Mouse (Mus musculus) MEL (cell line): Measurements from ENCODE around the gene Ggta1. TPM values are rescaled to one million over a fixed set of nuclear protein-coding genes. Genes with fewer than 3 reads are reported as not detected.
A peak's percentile ranks its signal among the peaks of the same experiment; 100 is the strongest.

Source experiments
- DNase-seq: peaks from one replicate; pipeline ENCODE4 v3.0.0; 2011; ENCODE audit warnings: low read depth, low spot score
- H3K27ac ChIP-seq: 2 replicates; pipeline ENCODE4 v1.5.1; 2012; ENCODE audit warnings: low read depth, mild to moderate bottlenecking, control low read depth, low read length, moderate library complexity; ENCODE audit not compliant: control insufficient read depth
- H3K27me3 ChIP-seq, 2 experiments: fragments of 150-350 bp in 1 of 2; sonication (generic) in 1 of 2; 2 replicates each; pipeline ENCODE4 v1.6.1; 2012; ENCODE audit warnings: low read length in 2 of 2, mild to moderate bottlenecking in 2 of 2, improper control_type of control experiment in 1 of 2, moderate library complexity in 1 of 2; ENCODE audit not compliant: insufficient read depth in 2 of 2, control insufficient read depth in 1 of 2
- H3K36me3 ChIP-seq, 2 experiments: 2 replicates each; pipeline ENCODE4 v1.6.1; 2012 to 2014; ENCODE audit warnings: low read length in 2 of 2, improper control_type of control experiment in 1 of 2, inconsistent platforms in 1 of 2, mild to moderate bottlenecking in 1 of 2; ENCODE audit not compliant: insufficient read depth in 2 of 2, control insufficient read depth in 1 of 2
- H3K4me1 ChIP-seq, 2 experiments: fragments of 150-350 bp in 1 of 2; sonication (generic) in 1 of 2; 2 replicates each; pipeline ENCODE4 v1.6.1; 2012; ENCODE audit warnings: low read length in 2 of 2, improper control_type of control experiment in 1 of 2, mild to moderate bottlenecking in 1 of 2; ENCODE audit not compliant: insufficient read depth in 2 of 2, control insufficient read depth in 1 of 2
- H3K4me3 ChIP-seq, 2 experiments: fragments of 150-350 bp in 1 of 2; sonication (generic) in 1 of 2; 2 replicates each; pipeline ENCODE4 v1.5.1; 2012; ENCODE audit warnings: low read depth in 2 of 2, low read length in 2 of 2, mild to moderate bottlenecking in 2 of 2, moderate library complexity in 2 of 2, control low read depth in 1 of 2, improper control_type of control experiment in 1 of 2; ENCODE audit not compliant: control insufficient read depth in 1 of 2, insufficient read depth in 1 of 2
- H3K79me2 ChIP-seq: 2 replicates; pipeline ENCODE4 v1.6.1; 2012; ENCODE audit warnings: mild to moderate bottlenecking, low read length, moderate library complexity; ENCODE audit not compliant: control insufficient read depth, poor library complexity, insufficient read depth
- H3K9ac ChIP-seq: 2 replicates; pipeline ENCODE4 v1.6.1; 2012; ENCODE audit warnings: low read depth, mild to moderate bottlenecking, control low read depth, low read length, moderate library complexity; ENCODE audit not compliant: control insufficient read depth, poor library complexity, severe bottlenecking
- H3K9me3 ChIP-seq: fragments of 150-350 bp; sonication (generic); replicated peaks from 2 replicates; pipeline ENCODE4 v1.6.1; 2012; ENCODE audit warnings: mild to moderate bottlenecking, low read length, improper control_type of control experiment, moderate library complexity; ENCODE audit not compliant: insufficient read depth
- CHD1 ChIP-seq: IDR thresholded peaks from 2 replicates; pipeline ENCODE4 v1.6.1; 2012; ENCODE audit warnings: low read depth, mild to moderate bottlenecking, inconsistent platforms, low read length, improper control_type of control experiment
- CTCF ChIP-seq, 3 experiments: IDR thresholded peaks in 2 of 3; conservative IDR thresholded peaks in 1 of 3; 2 replicates each; pipeline ENCODE4 v1.5.1; 2011 to 2012; ENCODE audit warnings: low read length in 3 of 3, low read depth in 2 of 3, mild to moderate bottlenecking in 2 of 3, improper control_type of control experiment in 1 of 3, inconsistent platforms in 1 of 3, mixed read lengths in 1 of 3, moderate library complexity in 1 of 3; ENCODE audit not compliant: control insufficient read depth in 1 of 3, insufficient read depth in 1 of 3, poor library complexity in 1 of 3, severe bottlenecking in 1 of 3
- ELF1 ChIP-seq: IDR thresholded peaks from 2 replicates; pipeline ENCODE4 v1.6.1; 2014; ENCODE audit warnings: low read depth, mild to moderate bottlenecking, inconsistent platforms, low read length, improper control_type of control experiment, moderate library complexity
- EP300 ChIP-seq, 2 experiments: IDR thresholded peaks; 2 replicates each; pipeline ENCODE4 v1.6.1; 2011; ENCODE audit warnings: improper control_type of control experiment in 2 of 2, low read length in 2 of 2, low read depth in 1 of 2, mild to moderate bottlenecking in 1 of 2
- ETS1 ChIP-seq: IDR thresholded peaks from 2 replicates; pipeline ENCODE4 v1.6.1; 2012; ENCODE audit warnings: low read depth, mild to moderate bottlenecking, inconsistent platforms, low read length, improper control_type of control experiment, moderate library complexity
- GABPA ChIP-seq: IDR thresholded peaks from 2 replicates; pipeline ENCODE4 v1.6.1; 2012; ENCODE audit warnings: low read depth, mild to moderate bottlenecking, inconsistent platforms, low read length, improper control_type of control experiment, moderate library complexity
- GATA1 ChIP-seq: IDR thresholded peaks from 2 replicates; pipeline ENCODE4 v1.6.1; 2011; ENCODE audit warnings: low read depth, low read length, improper control_type of control experiment
- JUND ChIP-seq: IDR thresholded peaks from 2 replicates; pipeline ENCODE4 v1.6.1; 2011; ENCODE audit warnings: low read depth, mild to moderate bottlenecking, improper control_type of control experiment, low read length
- KAT2A ChIP-seq: conservative IDR thresholded peaks from 2 replicates; pipeline ENCODE4 v1.6.1; 2012; ENCODE audit warnings: low read depth, low read length, improper control_type of control experiment, inconsistent platforms
- MAFK ChIP-seq: IDR thresholded peaks from 2 replicates; pipeline ENCODE4 v1.6.1; 2011; ENCODE audit warnings: low read depth, mild to moderate bottlenecking, low read length, improper control_type of control experiment, borderline replicate concordance
- MEF2A ChIP-seq: IDR thresholded peaks from 2 replicates; pipeline ENCODE4 v1.6.1; 2014; ENCODE audit warnings: low read depth, mild to moderate bottlenecking, inconsistent platforms, low read length, improper control_type of control experiment; ENCODE audit not compliant: poor library complexity, insufficient replicate concordance, severe bottlenecking; ENCODE audit errors: extremely low read depth
- MXI1 ChIP-seq: IDR thresholded peaks from 2 replicates; pipeline ENCODE4 v1.6.1; 2011; ENCODE audit warnings: mild to moderate bottlenecking, low read depth, low read length, improper control_type of control experiment
- MYB ChIP-seq: IDR thresholded peaks from 2 replicates; pipeline ENCODE4 v1.6.1; 2011; ENCODE audit warnings: mild to moderate bottlenecking, low read depth, low read length, improper control_type of control experiment
- NELFE ChIP-seq: IDR thresholded peaks from 2 replicates; pipeline ENCODE4 v1.6.1; 2011; ENCODE audit warnings: low read depth, low read length, improper control_type of control experiment
- NRF1 ChIP-seq: IDR thresholded peaks from 2 replicates; pipeline ENCODE4 v1.6.1; 2014; ENCODE audit warnings: low read depth, mild to moderate bottlenecking, inconsistent platforms, low read length, improper control_type of control experiment, moderate library complexity; ENCODE audit not compliant: poor library complexity, insufficient read depth, severe bottlenecking
- POLR2A ChIP-seq, 2 experiments: IDR thresholded peaks; 2 replicates each; pipeline ENCODE4 v1.6.1; 2011 to 2012; ENCODE audit warnings: low read length in 2 of 2, mild to moderate bottlenecking in 2 of 2, control low read depth in 1 of 2, improper control_type of control experiment in 1 of 2, low read depth in 1 of 2, moderate library complexity in 1 of 2; ENCODE audit not compliant: control insufficient read depth in 1 of 2, insufficient read depth in 1 of 2, poor library complexity in 1 of 2
- POLR2AphosphoS2 ChIP-seq: IDR thresholded peaks from 2 replicates; pipeline ENCODE4 v1.6.1; 2011; ENCODE audit warnings: low read length, improper control_type of control experiment
- POLR2AphosphoS5 ChIP-seq: IDR thresholded peaks from 2 replicates; pipeline ENCODE4 v1.6.1; 2012; ENCODE audit warnings: low read depth, borderline replicate concordance, mild to moderate bottlenecking, inconsistent platforms, low read length, moderate library complexity, mixed read lengths
- RAD21 ChIP-seq: IDR thresholded peaks from 2 replicates; pipeline ENCODE4 v1.6.1; 2011; ENCODE audit warnings: mild to moderate bottlenecking, low read depth, low read length, improper control_type of control experiment
- RCOR1 ChIP-seq: IDR thresholded peaks from 2 replicates; pipeline ENCODE4 v1.6.1; 2012; ENCODE audit warnings: low read depth, mild to moderate bottlenecking, inconsistent platforms, low read length, improper control_type of control experiment
- SIN3A ChIP-seq: IDR thresholded peaks from 2 replicates; pipeline ENCODE4 v1.6.1; 2012; ENCODE audit warnings: low read length, improper control_type of control experiment, inconsistent platforms
- SMC3 ChIP-seq: IDR thresholded peaks from 2 replicates; pipeline ENCODE4 v1.6.1; 2011; ENCODE audit warnings: low read depth, low read length, improper control_type of control experiment
- TAL1 ChIP-seq: IDR thresholded peaks from 2 replicates; pipeline ENCODE4 v1.6.1; 2012; ENCODE audit warnings: mild to moderate bottlenecking, inconsistent platforms, low read length, moderate library complexity, mixed read lengths
- TBP ChIP-seq: IDR thresholded peaks from 2 replicates; pipeline ENCODE4 v1.8.0; 2011; ENCODE audit warnings: low read depth, low read length, improper control_type of control experiment
- TCF12 ChIP-seq: IDR thresholded peaks from 2 replicates; pipeline ENCODE4 v1.6.1; 2014; ENCODE audit warnings: low read depth, mild to moderate bottlenecking, inconsistent platforms, low read length, improper control_type of control experiment, moderate library complexity
- USF2 ChIP-seq, 2 experiments: IDR thresholded peaks; 2 replicates each; pipeline ENCODE4 v1.6.1; 2011 to 2012; ENCODE audit warnings: improper control_type of control experiment in 2 of 2, low read length in 2 of 2, borderline replicate concordance in 1 of 2, inconsistent platforms in 1 of 2, low read depth in 1 of 2, mild to moderate bottlenecking in 1 of 2; ENCODE audit not compliant: insufficient read depth in 1 of 2
- ZNF384 ChIP-seq: IDR thresholded peaks from 2 replicates; pipeline ENCODE4 v1.6.1; 2012; ENCODE audit warnings: low read depth, mild to moderate bottlenecking, inconsistent platforms, low read length, improper control_type of control experiment
- polyA plus RNA-seq, 2 experiments: library from polyadenylated mRNA; stranded (reverse) in 1 of 2; unstranded in 1 of 2; fragments of >175 nt in 1 of 2; fragments of >200 nt in 1 of 2; gene quantifications; 2 replicates each; pipeline versions ENCODE4 v1.2.1 to v1.2.4; 2012; ENCODE audit warnings: low replicate concordance in 2 of 2, low read depth in 1 of 2; ENCODE audit not compliant: insufficient read length in 2 of 2, insufficient read depth in 1 of 2, missing spikeins in 1 of 2
- total RNA-seq: library from RNA; depleted of rRNA; stranded (reverse); fragments of 300-350 nt; gene quantifications from 2 replicates; pipeline ENCODE4 v1.2.3, GENCODE M21; 2012

The Ggta1 gene
- total and polyA plus RNA-seq, 3 experiments = 29.2 to 30.7 TPM; not detected in 1

- Histone ChIP-seq H3K27ac (peak overlapping the region; percentile 98), H3K9me3 (no peaks in the 10 kb centered on the region), H3K79me2 (no peaks in the 10 kb centered on the region; the same call in 1 of the 2 replicates), H3K4me3 (peak overlapping the region; percentile 4 to 29; a peak in 2 of 4 replicates), H3K9ac (peak overlapping the region; percentile 55), H3K4me1 (peaks cover 30 to 71% of the 10 kb centered on the region in 2 experiments), H3K27me3 (no peaks in the 10 kb centered on the region), H3K36me3 (peaks cover 0 to 56% of the 10 kb centered on the region in 2 experiments; a peak in 2 of 4 replicates)
- peak; percentile 69 for DNase-seq
- peak; percentile 59; the same call in 1 of the 2 replicates for TF ChIP-seq SIN3A
- peak; percentile 88 for TF ChIP-seq TAL1
- TF ChIP-seq ETS1 = peak; percentile 74; the same call in 1 of the 2 replicates
- TF ChIP-seq TCF12 = peak; percentile 57; the same call in 1 of the 2 replicates
- TF ChIP-seq ELF1 = 0 out of 2 replicates have a peak, but pooled peaks have one; percentile 10
- TF ChIP-seq MYB = no peak
- TF ChIP-seq TBP = peak; percentile 49; the same call in 1 of the 2 replicates
- no peak for TF ChIP-seq ZNF384
- TF ChIP-seq NELFE = 0 out of 2 replicates have a peak, but pooled peaks have one; percentile 24
- 0 out of 4 replicates have a peak, but pooled peaks of 1 of the 2 experiments have one; percentile 30 for TF ChIP-seq EP300 (IDR thresholded peaks at IDR 0.05; ENCODE audit: low read depth in 1 of 2, low read length in 2 of 2)
- no peak for TF ChIP-seq JUND
Observed at GRCm38 (mm10) chr2:35503723-35504416, 40.8 kb upstream of the Ggta1 start.

- H3K4me3 ChIP-seq = peak overlapping the region; percentile 16 to 57; a peak in 3 of 4 replicates
- peaks cover 27 to 68% of the 10 kb centered on the region in 2 experiments for H3K4me1 ChIP-seq
- TF ChIP-seq POLR2AphosphoS2 = no peak
- 0 out of 2 replicates have a peak, but pooled peaks have one; percentile 4 for TF ChIP-seq NELFE
- no peak for TF ChIP-seq ZNF384
- no peak for TF ChIP-seq RAD21
- TF ChIP-seq MEF2A = no peak
- TF ChIP-seq ELF1 = peak; percentile 51; the same call in 1 of the 2 replicates
- no peak; the same call in 1 of the 2 replicates for TF ChIP-seq CHD1
- peak; percentile 61 for TF ChIP-seq NRF1
- TF ChIP-seq GATA1 = no peak
- TF ChIP-seq CTCF (IDR thresholded peaks at IDR 0.05 in 2 of 3, conservative IDR thresholded peaks at IDR 0.05 in 1 of 3; ENCODE audit: control insufficient read depth in 1 of 3, insufficient read depth in 1 of 3, low read depth in 2 of 3, low read length in 3 of 3, poor library complexity in 1 of 3, severe bottlenecking in 1 of 3) = no peak
- TF ChIP-seq SMC3 = no peak
- no peak for TF ChIP-seq GABPA
- no peak; the same call in 1 of the 2 replicates for TF ChIP-seq RCOR1
- TF ChIP-seq MAFK = no peak
- no peak for TF ChIP-seq JUND
- no peak for TF ChIP-seq POLR2A (IDR thresholded peaks at IDR 0.05; ENCODE audit: control insufficient read depth in 1 of 2, insufficient read depth in 1 of 2, low read depth in 1 of 2, low read length in 2 of 2, poor library complexity in 1 of 2)
- no peak for TF ChIP-seq KAT2A
- TF ChIP-seq TBP = no peak
- no peak; the same call in 1 of the 2 replicates for TF ChIP-seq MXI1
- TF ChIP-seq POLR2AphosphoS5 = no peak
- no peak for TF ChIP-seq USF2 (IDR thresholded peaks at IDR 0.05; ENCODE audit: borderline replicate concordance in 1 of 2, insufficient read depth in 1 of 2, low read depth in 1 of 2, low read length in 2 of 2)
- TF ChIP-seq SIN3A = peak; percentile 51; the same call in 1 of the 2 replicates
Observed at GRCm38 (mm10) chr2:35503021-35503722, 40.1 kb upstream of the Ggta1 start.

More at GRCm38 (mm10) chr2:35503021-35503722, 40.1 kb upstream of the Ggta1 start:
- Histone ChIP-seq H3K79me2 (no peaks in the 10 kb centered on the region; the same call in 1 of the 2 replicates), H3K9ac (peak overlapping the region; percentile 57), H3K9me3 (no peaks in the 10 kb centered on the region), H3K36me3 (peaks cover 0 to 57% of the 10 kb centered on the region in 2 experiments; a peak in 2 of 4 replicates), H3K27ac (peak overlapping the region; percentile 98), H3K27me3 (no peaks in the 10 kb centered on the region)
- peak; percentile 83 for DNase-seq
